Mouse (Mus musculus): ENCODE data around the gene Tiam1.

Gene Tiam1

DNA sequence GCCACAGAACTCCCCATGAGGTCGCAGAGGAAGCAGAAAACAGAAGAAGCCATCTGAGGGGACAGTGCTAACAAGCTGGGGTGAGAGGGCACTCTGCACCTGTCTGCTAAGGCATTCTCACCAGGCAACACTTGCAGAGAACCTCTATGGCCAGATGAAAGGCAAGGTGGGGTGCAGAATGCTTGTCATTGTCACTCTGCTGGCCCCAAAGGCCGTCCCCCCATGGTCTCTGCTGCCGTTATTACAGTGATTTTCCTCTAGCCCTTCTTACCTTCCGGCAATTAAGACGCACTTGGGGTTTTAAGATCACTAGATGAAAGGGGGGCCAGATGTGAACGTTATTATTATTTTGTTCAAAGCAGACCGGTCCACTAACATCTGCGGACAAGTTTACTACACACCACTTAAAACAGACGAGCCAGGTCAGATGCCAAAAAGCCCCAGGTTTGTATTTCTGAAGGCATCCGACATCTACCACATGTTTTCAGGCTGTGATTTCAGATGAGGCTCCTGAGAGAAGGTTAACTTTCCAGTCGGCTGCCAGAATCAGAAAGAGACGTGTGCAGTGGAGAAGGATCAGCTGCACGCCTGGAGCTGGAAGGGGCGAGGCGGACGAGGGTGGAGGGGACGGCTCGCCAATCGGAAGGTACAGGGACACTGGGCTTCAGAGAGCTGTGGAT is 198.8 kb downstream of the Tiam1 start:
- DNase-seq, result no peak

DNA sequence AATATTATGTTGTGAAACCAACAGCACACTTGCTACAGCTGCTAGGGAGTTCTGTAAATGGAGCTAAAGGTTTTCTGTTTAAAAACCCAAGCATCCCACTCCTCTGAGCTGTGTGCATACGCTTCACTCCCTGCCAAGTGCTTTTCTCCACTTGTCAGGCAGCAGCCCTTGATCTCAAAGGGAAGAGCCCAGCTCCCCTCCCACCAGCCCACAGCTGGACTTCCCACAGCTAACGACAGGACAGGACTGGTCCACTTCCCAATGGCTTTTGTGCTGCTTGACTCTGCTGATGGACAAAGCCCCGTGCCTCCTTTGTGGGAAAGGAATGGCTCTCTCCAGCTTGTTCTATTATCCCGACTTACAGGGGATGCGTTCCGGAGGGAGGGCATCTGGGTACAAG is 199.5 kb downstream of the Tiam1 start:
- DNase-seq, result no peak

DNA sequence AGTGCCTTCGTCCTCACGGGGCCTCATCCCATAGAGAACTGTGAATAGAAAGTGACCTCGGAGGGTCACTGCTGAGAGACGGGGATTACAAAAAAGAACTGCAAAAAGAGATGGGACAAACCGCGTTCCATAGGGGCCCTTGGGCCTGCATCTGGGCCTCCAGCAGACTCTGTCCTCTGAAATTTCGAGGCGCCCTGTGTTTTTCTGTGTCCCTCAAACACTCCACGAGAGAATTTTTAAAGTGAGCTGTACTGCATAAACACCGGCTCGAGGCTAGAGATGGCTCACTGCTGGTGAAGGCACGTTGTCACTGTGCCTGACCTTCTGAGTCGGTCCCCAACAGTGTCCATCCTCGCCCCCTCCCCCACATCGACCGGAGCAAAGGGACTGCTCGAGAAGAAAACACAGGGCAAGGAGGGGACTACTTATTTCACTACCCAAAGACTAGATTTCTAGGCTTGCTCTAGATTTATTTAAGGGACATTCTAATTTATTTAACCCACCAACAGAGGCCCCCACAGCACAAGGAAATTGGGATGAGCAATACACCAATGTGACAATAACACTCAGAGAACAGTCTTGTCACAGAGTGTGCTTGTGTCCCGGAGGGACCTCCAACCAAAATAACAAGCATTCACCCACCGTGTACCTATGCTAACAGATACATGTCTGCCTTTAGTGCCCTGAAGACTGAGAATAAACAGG is 200.2 kb downstream of the Tiam1 start:
- DNase-seq, result no peak

DNA sequence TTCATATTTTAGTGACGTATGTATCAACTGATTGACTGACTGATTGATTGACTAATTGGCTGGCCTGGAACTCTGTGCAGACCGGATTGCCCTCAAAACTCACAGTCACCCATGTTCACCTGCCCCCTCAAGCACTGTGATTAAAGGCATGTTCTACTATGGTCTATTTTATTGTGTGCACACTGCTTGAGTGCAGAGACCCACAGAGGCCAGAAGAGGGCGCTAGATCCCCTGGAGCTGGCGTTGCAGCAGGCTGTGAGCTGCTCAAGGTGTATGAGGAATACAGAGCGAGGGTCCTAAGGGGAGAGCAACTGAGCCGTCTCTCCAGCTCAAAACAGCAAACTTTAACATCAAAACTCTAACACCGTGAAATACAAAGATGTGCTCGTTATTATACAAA is 202.9 kb downstream of the Tiam1 start:
- DNase-seq, result no peak

DNA sequence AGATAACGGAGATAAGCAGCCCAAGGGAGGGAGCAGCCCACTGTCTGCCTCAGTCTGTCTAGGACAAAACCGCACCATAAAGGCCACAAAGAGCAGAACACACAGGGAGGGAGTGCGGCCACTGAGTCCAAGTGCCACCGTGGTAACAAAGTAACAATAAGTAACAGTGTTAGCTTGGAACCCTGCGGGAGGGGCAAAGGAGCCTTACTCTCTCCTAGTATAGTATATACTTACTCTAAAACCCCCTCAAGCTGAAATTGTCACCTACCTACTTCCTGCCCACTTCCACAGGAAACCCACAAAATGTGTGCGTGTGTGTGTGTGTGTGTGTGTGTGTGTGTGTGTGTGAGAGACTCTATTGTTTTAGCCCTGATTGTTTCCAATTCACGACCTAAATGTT is 205.3 kb downstream of the Tiam1 start:
- DNase-seq, result no peak

DNA sequence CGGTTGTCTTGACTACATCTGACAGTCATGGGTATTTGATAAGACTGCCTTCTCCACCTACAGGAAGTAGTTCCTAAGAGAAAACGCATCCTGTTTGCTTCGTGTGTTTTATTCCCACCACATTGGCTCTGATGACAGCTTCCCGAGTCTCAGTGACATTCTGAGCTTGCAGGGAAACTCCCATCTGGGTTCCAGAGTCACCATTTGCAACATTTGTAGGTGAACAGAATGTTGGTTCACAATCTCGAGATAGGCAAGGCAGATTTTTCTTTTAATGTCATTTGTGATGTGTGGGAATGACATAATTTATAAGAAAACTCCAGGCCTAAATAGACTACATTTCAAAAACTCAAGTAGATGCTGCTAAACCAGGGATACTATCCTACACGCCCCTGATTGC is 207.0 kb downstream of the Tiam1 start:
- DNase-seq, result no peak

DNA sequence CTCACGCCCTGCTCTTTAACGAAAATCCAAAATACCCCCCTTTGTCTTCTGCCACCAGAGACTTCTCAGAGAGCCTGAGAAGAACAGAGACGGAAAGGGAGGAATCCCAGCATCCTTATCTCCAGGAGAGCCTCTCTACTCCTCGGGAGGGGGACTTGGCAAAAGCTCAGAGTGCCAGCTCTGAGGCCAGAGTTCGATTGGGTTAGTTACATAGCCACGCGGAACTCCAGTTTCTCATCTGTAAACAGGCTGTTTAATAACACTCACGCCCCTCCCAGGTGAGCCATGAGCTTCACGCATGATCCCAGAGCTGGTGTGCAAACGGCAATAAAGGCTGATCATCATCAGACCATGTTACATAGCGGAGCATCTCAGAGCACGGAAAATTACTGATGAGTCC is 208.2 kb downstream of the Tiam1 start:
- DNase-seq, result no peak

DNA sequence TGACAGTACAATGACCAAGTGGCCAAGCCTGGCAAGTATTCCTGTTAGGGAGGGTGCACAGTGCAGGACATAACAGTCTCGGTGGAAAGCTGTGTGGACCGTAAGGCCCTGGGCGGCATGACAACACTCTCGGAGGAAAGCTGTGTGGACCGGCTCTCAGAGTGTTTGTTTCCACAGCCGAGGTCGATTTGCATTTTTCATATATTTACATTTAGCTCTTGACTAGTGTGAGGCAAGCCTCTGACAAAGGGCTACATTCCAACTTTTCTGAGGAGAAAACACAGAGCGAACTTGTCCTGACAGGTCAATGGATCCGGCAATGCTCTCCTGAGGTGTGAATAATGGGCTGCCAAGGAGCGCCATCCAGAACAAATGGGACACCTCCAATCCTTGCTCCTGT is 209.0 kb downstream of the Tiam1 start:
- no peak for DNase-seq

DNA sequence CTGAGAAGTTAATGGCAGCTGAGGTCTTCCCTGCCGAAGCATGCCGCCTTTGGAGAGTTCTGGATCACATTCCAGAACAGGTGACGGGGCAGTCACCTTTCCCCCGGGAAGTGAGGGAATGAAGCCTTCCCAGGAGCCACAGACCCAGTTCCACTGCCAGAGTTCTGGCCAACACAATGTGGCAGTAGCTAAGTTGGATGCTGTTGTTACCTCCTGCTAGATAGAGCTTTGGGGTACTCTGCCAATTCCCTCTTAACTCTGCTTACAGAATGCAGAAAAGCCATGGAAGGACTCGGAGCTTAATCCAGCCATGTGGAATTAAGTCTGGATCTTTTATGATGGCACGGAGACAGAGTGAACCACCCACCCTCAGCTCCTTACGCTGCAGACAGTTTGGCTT is 209.6 kb downstream of the Tiam1 start:
- DNase-seq, result peak; percentile 79

DNA sequence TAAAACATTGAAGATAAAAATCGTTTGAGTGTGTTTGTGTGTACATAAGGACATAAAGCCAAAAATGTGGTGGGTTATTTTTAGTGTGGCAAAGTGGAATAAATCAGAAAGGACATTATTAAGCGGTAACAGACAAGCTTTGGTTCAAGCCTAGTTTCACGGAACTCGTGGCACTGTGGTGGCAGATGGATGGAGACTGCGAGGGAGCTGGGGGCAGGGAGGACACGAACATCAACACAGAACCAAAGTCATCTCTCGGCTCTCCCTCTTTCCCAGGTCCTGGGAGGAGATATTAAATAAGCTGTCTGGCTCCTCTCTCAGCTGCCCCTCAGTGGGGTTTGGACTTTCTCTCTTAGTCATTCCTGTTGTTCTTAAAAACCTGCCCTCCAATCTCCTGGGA is 215.0 kb downstream of the Tiam1 start:
- DNase-seq, result no peak

DNA sequence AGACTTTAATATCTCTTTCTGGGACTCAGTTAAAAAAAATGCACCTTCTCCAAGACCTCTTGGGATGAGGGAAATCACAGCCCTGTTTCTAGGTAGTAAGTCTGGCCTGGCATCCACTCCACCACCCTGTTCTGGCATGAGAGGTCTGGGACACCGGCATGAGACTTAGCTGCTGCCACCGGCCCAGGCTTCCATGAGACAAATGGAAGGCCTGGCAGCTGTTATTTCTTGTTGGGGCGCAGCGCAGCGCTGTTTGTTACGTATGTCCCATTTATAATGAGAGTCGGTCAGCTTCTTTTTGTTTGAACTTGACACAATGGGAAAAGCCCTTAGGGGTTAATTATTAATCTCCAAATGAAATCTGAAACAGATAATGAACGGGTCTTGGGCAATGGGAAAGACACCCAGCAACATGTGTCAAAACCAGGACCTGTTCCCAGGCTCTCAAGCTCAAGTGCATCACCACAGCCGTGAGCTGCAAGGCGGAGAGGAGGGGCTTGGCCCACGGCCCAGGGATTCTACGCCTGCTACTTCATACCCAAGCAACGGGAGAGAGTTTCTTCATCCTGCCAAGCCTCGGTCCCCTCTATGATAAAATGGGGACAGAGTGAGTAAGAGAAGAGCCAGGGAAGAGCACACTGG is 219.2 kb downstream of the Tiam1 start:
- peak; percentile 81 for DNase-seq

DNA sequence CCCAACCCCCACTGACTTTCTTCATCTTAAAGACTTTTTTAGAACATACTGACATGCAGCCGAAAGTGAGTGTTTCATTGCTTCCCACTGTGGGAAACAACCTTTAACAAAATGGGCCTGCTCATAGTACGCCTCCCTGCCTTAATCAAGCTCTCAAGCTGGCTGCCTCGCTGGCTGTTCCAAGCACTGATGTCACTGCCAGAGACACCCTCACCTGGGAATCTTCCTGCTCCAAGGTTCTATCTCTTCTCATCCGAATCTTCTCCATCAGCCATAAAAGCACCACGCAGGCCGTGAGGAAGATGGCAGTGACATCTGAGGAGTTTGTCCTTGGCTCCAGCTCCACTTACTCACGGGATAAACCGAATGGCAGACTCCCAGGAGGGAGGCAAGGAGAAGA is 220.3 kb downstream of the Tiam1 start:
- peak; percentile 72 for DNase-seq

DNA sequence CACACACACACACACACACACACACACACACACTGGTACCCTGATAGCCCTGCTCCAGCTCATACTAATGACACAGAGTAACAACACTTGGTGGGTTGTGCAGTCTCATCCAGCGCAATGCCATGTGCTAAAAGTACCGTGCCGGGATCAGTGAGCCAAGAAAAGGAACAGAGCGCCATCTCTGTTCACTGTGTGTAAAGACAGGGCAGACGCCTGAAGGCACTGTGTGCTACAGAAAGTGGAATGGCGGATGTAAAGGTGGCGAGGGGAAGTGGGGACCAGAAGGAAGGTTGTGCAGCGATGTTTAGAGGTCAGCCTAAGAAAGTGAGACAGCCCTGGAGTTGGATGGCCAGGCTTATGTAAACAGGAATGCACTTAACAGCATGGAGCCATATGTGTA is 221.1 kb downstream of the Tiam1 start:
- peak; percentile 70 for DNase-seq

DNA sequence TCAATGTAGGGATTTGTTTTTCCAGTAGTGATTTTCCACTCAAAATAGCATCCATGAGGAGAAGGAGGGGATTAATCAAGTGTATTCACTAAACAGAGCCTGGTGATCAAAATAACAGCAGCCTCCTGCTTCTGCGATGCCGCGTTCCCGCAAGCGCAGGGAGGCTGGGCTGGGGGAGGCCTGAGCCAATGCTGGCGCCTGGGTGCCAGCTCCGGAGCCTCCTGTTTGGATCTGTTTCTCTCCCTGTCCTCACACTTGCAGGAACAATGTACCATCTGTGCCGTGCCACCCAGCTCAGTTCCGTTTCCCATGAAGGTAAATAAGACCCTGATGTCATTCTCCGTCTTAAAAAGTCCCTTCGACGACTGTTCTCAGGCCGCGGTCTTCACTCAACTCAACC is 222.2 kb downstream of the Tiam1 start:
- DNase-seq, result peak; percentile 90

DNA sequence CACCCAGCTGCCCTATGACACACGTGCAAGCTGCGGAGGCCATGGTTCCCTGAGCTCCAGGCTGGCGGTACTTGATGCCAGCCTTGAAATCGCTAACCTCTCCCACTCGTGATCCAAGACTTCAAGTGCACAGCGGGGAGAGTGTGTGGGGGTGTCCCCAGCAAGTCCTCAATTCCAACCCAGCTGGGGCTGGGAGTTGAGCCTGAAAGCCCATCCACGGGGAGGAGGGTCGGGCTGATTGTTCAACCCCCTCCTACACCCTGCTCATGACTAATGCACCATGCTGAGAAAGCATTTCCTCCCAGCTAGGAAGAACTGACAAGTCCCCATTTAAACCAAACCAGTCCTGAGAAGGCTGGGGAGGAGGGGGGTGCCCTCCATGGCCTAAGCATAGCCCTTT is 223.2 kb downstream of the Tiam1 start:
- DNase-seq, result no peak

DNA sequence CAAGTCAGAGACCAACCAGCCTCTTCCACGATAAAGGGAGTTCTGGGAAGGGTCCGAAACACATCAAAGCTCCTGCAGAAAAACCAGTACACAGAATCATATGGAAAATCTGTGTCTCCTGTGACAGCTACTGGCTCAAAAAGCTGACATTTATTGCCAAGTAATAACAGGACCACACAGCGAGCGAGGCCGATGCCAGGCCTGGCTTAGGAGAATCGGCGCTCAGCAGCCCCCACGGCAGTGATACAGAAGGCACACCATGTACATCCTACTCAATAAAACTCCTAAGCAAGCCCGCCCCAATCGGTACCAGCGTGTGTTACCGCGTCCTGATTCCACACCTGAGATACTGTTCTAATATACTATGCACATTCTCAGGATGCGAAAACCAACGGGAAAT is 226.2 kb downstream of the Tiam1 start:
- DNase-seq, result peak; percentile 76

DNA sequence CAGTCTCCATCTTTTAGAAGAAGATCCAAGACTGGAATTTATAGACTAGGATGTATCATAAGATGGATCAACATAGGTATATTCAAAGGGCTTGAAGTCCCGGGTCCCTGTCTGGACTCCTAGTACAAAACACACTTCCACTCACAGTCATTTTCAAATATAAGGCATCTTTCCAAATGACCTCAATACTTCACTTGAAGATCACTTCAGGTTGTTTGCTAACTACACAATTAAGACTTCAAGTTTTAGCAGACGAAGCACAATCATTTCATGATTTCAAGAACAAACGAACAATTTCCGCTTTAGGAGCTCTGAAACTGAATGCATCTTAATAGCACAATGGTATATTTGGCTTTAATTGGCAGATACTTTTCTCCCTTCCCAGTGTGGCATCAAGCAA is 228.6 kb downstream of the Tiam1 start:
- no peak for DNase-seq

DNA sequence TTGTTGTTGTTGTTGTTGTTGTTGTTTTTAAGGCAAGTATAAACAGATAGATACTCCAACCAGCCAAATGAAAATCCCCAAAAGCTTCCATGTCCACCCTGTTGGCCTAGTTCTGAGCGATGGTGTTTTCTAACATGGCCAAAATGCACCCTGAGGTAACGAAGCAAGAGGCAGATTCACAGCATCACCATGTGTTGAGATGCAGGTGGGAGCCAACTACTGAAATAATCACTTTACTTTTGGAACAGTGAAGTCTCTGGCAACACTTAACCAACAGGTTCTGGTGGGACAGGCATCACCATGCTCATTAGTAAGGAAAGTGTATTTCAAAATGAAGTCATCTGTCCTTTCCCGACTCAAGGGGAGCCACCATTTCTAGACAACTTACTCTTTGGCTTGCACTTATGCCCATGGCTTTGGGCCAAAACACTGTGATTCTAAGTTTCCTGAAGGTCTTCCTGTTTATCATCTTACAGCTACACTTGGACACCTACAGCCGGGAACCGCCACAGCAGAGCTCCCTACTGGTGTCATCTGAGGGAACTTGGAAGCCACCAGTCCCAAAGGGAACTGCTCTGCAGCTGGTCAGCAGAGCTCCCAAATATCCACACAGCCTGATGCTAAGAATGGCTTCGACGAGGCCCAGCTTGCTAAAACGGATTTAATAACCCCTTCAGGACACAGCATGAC is 230.7 kb downstream of the Tiam1 start:
- peak; percentile 58 for DNase-seq

DNA sequence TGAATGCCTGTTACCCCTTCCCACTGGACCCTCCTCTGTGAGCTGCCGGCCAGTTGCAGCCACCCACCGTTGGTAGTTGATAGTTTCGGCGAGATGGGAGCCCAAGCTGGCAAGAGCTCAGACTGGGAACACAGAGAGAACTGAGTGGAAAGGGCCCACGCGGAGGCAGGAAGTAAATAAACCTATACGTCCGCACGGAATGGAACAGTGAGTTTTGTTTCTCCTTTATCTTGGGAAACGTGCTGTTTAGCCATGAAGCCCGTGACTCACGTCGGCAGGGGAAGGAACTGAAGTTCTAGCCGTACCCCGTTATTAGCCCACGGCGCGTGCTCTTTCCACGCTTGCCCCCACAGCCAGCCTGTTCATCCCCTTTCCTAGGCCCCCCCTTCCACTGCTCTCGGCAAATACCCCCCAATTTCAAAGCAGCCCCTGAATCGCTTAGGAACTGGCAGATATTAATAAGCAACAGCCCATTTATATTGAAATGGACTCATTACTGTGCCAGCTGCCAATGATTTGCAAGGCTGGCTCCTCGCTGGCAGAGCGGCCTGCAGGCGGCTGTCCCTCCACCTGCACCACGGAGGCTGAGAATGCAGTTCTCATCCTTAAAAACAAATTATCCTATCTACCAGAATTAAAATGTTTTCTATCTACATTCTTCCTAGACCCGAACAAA is 234.0 kb downstream of the Tiam1 start:
- DNase-seq, result no peak

DNA sequence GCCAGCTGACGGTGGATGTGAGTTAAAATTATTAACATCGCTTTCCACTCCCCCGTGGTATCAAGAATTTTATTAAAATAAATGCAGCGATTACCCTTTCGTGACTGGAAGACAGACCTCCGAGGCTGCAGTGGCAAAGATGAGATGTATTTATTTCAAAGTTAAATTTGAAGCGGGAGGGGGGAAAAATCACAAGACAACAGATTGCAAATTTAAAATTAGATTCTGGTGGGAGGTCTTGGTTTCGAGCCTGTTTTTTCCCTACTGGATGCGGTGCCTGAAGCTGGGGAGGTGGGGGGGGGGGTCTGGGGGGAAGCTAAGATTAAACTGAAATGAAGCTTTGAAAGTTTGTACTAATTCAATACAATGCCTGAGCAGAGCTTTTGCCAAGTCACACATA is 235.9 kb downstream of the Tiam1 start:
- DNase-seq, result no peak

DNA sequence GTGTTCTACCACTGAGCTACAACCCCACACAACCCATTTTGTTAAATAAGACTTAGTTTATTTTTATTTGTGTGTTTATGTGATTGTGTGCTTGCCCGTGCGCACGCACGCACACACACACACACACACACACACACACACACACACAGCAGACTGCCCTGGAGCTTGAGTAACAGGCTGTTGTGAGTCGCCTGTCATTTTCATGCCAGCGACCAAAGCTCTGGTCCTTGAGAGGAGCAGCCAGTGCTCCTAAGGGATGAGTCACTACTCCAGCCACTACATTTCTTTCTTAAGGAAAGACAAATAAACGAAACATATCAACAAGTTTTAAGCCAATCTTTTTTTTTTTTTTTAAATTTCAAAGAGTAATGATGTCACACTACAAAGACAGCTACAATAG is 236.7 kb downstream of the Tiam1 start:
- DNase-seq, result no peak

DNA sequence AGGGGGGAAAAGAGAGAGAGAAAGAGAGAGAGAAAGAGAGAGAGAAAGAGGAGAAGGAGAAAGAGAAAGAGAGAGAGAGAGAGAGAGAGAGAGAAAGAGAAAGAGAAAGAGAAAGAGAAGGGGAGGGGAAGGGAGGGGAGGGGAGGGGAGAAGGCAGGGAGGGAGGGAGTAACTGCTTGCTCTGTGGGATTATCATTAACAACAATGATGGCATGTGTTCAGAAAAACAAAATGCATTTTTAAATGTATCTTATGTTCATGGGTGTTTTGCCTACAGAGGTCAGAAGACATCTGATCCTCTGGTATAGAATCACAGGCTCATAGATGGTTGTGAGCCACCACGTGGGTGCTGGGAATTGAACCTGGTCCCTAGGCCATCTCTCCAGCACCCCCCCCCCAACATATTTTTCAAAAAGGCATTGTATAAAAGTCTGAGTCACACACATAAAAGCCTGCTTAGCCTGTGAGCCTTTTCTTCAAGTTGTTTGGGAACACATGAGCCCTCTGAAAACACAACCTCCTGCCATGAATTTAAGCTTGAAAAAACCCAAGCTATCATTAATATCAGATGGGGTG is 237.8 kb downstream of the Tiam1 start:
- no peak for DNase-seq

DNA sequence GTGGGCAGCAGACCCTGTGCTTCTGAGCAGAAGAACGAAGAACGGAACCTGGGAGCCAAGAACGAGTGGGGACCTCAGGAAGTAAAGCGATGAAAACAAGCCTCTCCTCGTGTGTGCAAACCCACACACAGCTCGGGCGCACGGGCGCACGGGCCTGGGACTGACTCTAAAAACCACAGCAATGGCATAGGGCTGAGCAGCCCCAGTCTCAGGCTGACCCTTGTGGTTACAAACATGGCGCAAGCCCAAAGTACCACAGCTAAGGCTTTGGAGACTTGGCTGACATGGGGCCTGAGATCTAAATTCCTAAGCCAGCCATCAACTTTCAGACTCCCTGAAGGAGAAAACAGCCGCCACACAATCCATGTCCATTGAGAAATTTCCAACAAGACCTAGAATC is 239.4 kb downstream of the Tiam1 start:
- DNase-seq, result no peak

Measured in cerebellum, adult 9-11 months (tissue).